ENCODE assay signal across 9 mouse cellular contexts in the genomic region with DNA sequence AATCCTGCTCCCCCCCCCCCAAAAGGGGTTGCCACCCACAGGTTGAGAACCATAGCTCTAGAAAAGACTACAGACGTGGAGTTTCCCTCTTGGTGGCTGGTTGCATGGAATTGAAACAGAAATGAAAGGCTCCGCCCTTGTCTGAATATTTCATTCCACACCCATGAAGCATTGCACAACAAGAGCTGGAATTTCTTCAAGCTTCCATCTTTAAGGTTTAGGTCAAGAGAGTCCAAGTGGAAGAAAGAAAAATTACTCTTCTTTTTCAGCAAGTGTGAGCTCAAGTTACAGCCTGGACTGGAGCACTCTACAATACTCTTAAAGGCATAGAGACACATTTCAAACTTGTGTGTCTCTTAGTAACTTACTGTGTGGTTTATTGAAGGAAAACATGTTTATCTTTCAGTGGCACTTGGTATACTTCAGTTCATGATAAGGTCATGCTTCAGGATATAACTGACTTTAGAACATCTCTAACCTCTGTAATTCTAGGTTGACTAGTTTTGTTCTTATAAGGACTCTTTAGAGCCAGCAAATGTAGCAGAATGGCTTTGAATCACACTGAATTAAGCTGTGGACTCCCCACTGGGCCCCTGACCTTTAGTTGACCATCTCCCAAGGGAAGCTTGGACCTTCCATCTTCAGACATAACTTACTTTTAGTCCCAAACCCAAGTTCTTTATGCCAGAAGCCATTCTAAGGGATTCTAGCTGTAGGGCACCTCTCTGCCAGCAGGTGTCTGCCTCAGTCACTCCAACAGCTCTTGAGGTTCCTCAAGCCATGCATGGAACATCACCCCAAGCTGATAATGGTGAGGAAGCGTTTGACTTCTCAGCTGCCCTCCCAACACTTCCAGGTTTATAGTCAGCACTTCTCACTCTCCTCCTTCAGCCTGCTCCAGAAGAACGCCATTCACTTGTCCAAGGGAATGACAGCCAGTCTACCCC. TPM values are rescaled to one million over a fixed set of nuclear protein-coding genes. Genes with fewer than 3 reads are reported as not detected.
DNase-seq lines count a peak whose midpoint lies in the region; ATAC-seq and TF ChIP-seq lines count a peak whose summit lies in the region.
"Had no signal": no experiment of that assay in that cellular context is flagged by ENCODE, and none has a peak within 500 bp of the region (broad histone marks: within the 10 kb centered on the region; RNA-seq: fewer than 3 reads in every experiment).

No protein-coding gene starts in this region.

- no peak overlapping the region for H3K9ac ChIP-seq in forebrain, embryonic 14.5 days (ENCODE audit: low read length)
- H3K9ac ChIP-seq in forebrain, embryonic 16.5 days (replicated peaks; ENCODE audit: low read depth, low read length) = no peak overlapping the region
- no peak overlapping the region for H3K9ac ChIP-seq in neural tube, embryonic 15.5 days (replicated peaks)
- H3K9ac ChIP-seq: limb, embryonic 12.5 days had no signal

- no peak overlapping the region for H3K4me3 ChIP-seq in forebrain, embryonic 14.5 days (ENCODE audit: low read depth, low read length)
- no peak overlapping the region for H3K4me3 ChIP-seq in forebrain, embryonic 16.5 days (replicated peaks; ENCODE audit: low read length)
- H3K4me3 ChIP-seq in cortical plate, adult 2 months (ENCODE audit: insufficient read depth, low read length) = peak overlapping the region; percentile 67; the same call in 1 of the 2 replicates
- H3K4me3 ChIP-seq in neural tube, embryonic 15.5 days (replicated peaks) = no peak overlapping the region
- H3K4me3 ChIP-seq: limb, embryonic 12.5 days had no signal

- no peak overlapping the region for H3K27ac ChIP-seq in forebrain, embryonic 14.5 days (ENCODE audit: low read depth, low read length)
- H3K27ac ChIP-seq in forebrain, embryonic 16.5 days (ENCODE audit: low read length) = no peak overlapping the region
- no peak overlapping the region for H3K27ac ChIP-seq in cortical plate, adult 2 months (ENCODE audit: insufficient read depth, low read length)
- H3K27ac ChIP-seq in neural tube, embryonic 15.5 days (replicated peaks) = no peak overlapping the region
- H3K27ac ChIP-seq: limb, embryonic 12.5 days had no signal

- WGBS in forebrain, embryonic 14.5 days = 83% methylated on average over 4 of the region's 4 CpGs
- 80% methylated on average over 4 of the region's 4 CpGs for WGBS in forebrain, embryonic 16.5 days
- 53% methylated on average over 4 of the region's 4 CpGs for WGBS in large intestine, adult 2 months
- WGBS in neural tube, embryonic 15.5 days = 83% methylated on average over 4 of the region's 4 CpGs

- 0 out of 2 replicates have a peak overlapping the region, but pooled peaks have one; percentile 55 for H3K4me2 ChIP-seq in forebrain, embryonic 14.5 days (ENCODE audit: low read length)
- no peak overlapping the region for H3K4me2 ChIP-seq in forebrain, embryonic 16.5 days (ENCODE audit: low read length)
- peak overlapping the region; percentile 59 for H3K4me2 ChIP-seq in neural tube, embryonic 15.5 days
- H3K4me2 ChIP-seq: limb, embryonic 12.5 days had no signal

- H3K36me3 ChIP-seq in forebrain, embryonic 14.5 days (ENCODE audit: control insufficient read depth, insufficient read depth, low read length) = no peaks in the 10 kb centered on the region
- no peaks in the 10 kb centered on the region for H3K36me3 ChIP-seq in forebrain, embryonic 16.5 days (ENCODE audit: control insufficient read depth, insufficient read depth)
- H3K36me3 ChIP-seq in neural tube, embryonic 15.5 days = no peaks in the 10 kb centered on the region
- H3K36me3 ChIP-seq: limb, embryonic 12.5 days had no signal

- H3K9me3 ChIP-seq in forebrain, embryonic 14.5 days (replicated peaks; ENCODE audit: control insufficient read depth, low read length) = no peaks in the 10 kb centered on the region
- no peaks in the 10 kb centered on the region for H3K9me3 ChIP-seq in forebrain, embryonic 16.5 days (ENCODE audit: control insufficient read depth, low read length)
- no peaks in the 10 kb centered on the region for H3K9me3 ChIP-seq in neural tube, embryonic 15.5 days (replicated peaks)
- H3K9me3 ChIP-seq: limb, embryonic 12.5 days had no signal

- no peak for ATAC-seq in forebrain, embryonic 14.5 days
- ATAC-seq in forebrain, embryonic 16.5 days = no peak
- no peak for ATAC-seq in neural tube, embryonic 15.5 days (ENCODE audit: low FRiP score)

- DNase-seq in forebrain, embryonic 14.5 days (ENCODE audit: low spot score) = no peak
- peak; percentile 63 for DNase-seq in 3134 (ENCODE audit: extremely low read depth, insufficient read length, low spot score)
- peak; percentile 52 for DNase-seq in large intestine, adult 2 months (ENCODE audit: low read depth, low spot score)
- DNase-seq in gastrocnemius, postnatal 4 days (ENCODE audit: low spot score in 2 of 2) = no peak
- no peak for DNase-seq in ovary, postnatal 10 days (ENCODE audit: low spot score)

- H3K4me1 ChIP-seq in forebrain, embryonic 14.5 days (ENCODE audit: control insufficient read depth, insufficient read depth, low read length) = peaks cover 7% of the 10 kb centered on the region; the same call in 1 of the 2 replicates
- peaks cover 20% of the 10 kb centered on the region for H3K4me1 ChIP-seq in forebrain, embryonic 16.5 days (replicated peaks; ENCODE audit: control insufficient read depth, insufficient read depth, low read length)
- H3K4me1 ChIP-seq in cortical plate, adult 2 months (ENCODE audit: control insufficient read depth, insufficient read depth, low read length) = peaks cover 12% of the 10 kb centered on the region
- H3K4me1 ChIP-seq in neural tube, embryonic 15.5 days = peaks cover 19% of the 10 kb centered on the region

- H3K27me3 ChIP-seq in forebrain, embryonic 14.5 days (replicated peaks; ENCODE audit: control insufficient read depth, insufficient read depth, low read length) = no peaks in the 10 kb centered on the region
- no peaks in the 10 kb centered on the region for H3K27me3 ChIP-seq in forebrain, embryonic 16.5 days (replicated peaks; ENCODE audit: control insufficient read depth, insufficient read depth, low read length)
- H3K27me3 ChIP-seq in neural tube, embryonic 15.5 days (replicated peaks) = no peaks in the 10 kb centered on the region
- H3K27me3 ChIP-seq: limb, embryonic 12.5 days had no signal

- no peak for TF ChIP-seq POLR2A in cortical plate, adult 2 months (IDR thresholded peaks at IDR 0.05; ENCODE audit: extremely low read depth, insufficient read depth, low read length)

- TF ChIP-seq CTCF in cortical plate, adult 2 months (IDR thresholded peaks at IDR 0.05; ENCODE audit: extremely low read depth, insufficient read depth, low read length) = no peak

RNA-seq across cellular contexts. Expression of gene Cd47, which starts 58.8 kb away (rescaled TPM):
- 97.9 and 120 TPM in 2 replicates for polyA plus RNA-seq in forebrain, embryonic 14.5 days (2014; fragmentation: Nextera tagmentation; extraction: Ambion mirVana)
- polyA plus RNA-seq in forebrain, embryonic 16.5 days (2015; fragmentation: Nextera tagmentation; extraction: Ambion mirVana) = 125 and 131 TPM in 2 replicates
- 108 and 112 TPM in 2 replicates for polyA plus RNA-seq in cortical plate, adult 2 months (2012; rRNA removed)
- 57.3 and 60.1 TPM in 2 replicates for polyA plus RNA-seq in large intestine, adult 2 months (2012; rRNA removed)
- 153 and 156 TPM in 2 replicates for polyA plus RNA-seq in neural tube, embryonic 15.5 days (2015; fragmentation: Nextera tagmentation; extraction: Ambion mirVana)
- 10 to 100 TPM; 53.2 to 55.3 TPM for total RNA-seq in gastrocnemius, postnatal 4 days (2021)

Comparison
In these comparisons a context has a peak if more than half of its experiments do, and no peak if none do; other contexts are left out.
1. DNase-seq: peak in 3134 (single experiment) and large intestine, adult 2 months (single experiment); none in forebrain, embryonic 14.5 days (single experiment), gastrocnemius, postnatal 4 days (0 of 2) and ovary, postnatal 10 days (single experiment).